Mouse (Mus musculus) ES-E14 (cell line): ENCODE data around the gene Grcc10.

ENCODE experiments used
- CHD2 ChIP-seq: IDR thresholded peaks from 2 replicates; pipeline ENCODE4 v1.6.1; 2014; ENCODE audit warnings: mild to moderate bottlenecking, low read depth, low read length, inconsistent platforms
- HCFC1 ChIP-seq: IDR thresholded peaks from 2 replicates; pipeline ENCODE4 v1.6.1; 2012; ENCODE audit warnings: low read length, inconsistent platforms, borderline replicate concordance; ENCODE audit not compliant: insufficient read depth
- ZC3H11A ChIP-seq: IDR thresholded peaks from 2 replicates; pipeline ENCODE4 v1.6.1; 2012; ENCODE audit warnings: low read depth, mild to moderate bottlenecking, inconsistent platforms, low read length, borderline replicate concordance
- ZNF384 ChIP-seq: IDR thresholded peaks from 2 replicates; pipeline ENCODE4 v1.6.1; 2012; ENCODE audit warnings: low read depth, low read length, inconsistent platforms

GRCm38 (mm10) chr6:124728621-124729020 is 12.6 kb downstream of the Grcc10 start:
- TF ChIP-seq ZNF384 (no peak), CHD2 (no peak), ZC3H11A (no peak), HCFC1 (no peak)
